Mouse (Mus musculus): Measurements from ENCODE around the gene Plscr5.

- TF ChIP-seq POLR2A (IDR thresholded peaks at IDR 0.05; ENCODE audit: low read depth, low read length) (no peak), CTCF (IDR thresholded peaks at IDR 0.05; ENCODE audit: borderline replicate concordance, insufficient read depth, low read length) (no peak)
Measured at GRCm38 (mm10) chr9:92162213-92162612, 30.5 kb upstream of the Plscr5 start.

Data from embryonic fibroblast, embryonic 13.5 days (primary cell).